Mouse (Mus musculus) liver, embryonic 15.5 days (tissue): Measurements from ENCODE around the gene Gm49321. TPM values are rescaled to one million over a fixed set of nuclear protein-coding genes. Genes with fewer than 3 reads are reported as not detected.

ENCODE experiments used
- ATAC-seq: fragments of 200-750 bp; cut with Nextera tagmentation; 2 replicates; pipeline ENCODE4 v1.8.0; 2017; ENCODE audit warnings: moderate number of reproducible peaks, mild to moderate bottlenecking, moderate library complexity; ENCODE audit not compliant: insufficient read depth
- H3K27ac ChIP-seq: fragments of 300-500 bp; sonication (generic); replicated peaks from 2 replicates; pipeline ENCODE4 v1.5.1; 2015; ENCODE audit warnings: mild to moderate bottlenecking, inconsistent platforms
- H3K27me3 ChIP-seq: fragments of 300-500 bp; sonication (generic); 2 replicates; pipeline ENCODE4 v1.6.1; 2015; ENCODE audit warnings: mild to moderate bottlenecking, inconsistent platforms
- H3K36me3 ChIP-seq: fragments of 300-500 bp; sonication (generic); replicated peaks from 2 replicates; pipeline ENCODE4 v1.6.1; 2015; ENCODE audit warnings: moderate library complexity, mild to moderate bottlenecking, inconsistent platforms
- H3K4me1 ChIP-seq: fragments of 300-500 bp; sonication (generic); replicated peaks from 2 replicates; pipeline ENCODE4 v1.6.1; 2015; ENCODE audit warnings: inconsistent platforms
- H3K4me2 ChIP-seq: fragments of 300-500 bp; sonication (generic); 2 replicates; pipeline ENCODE4 v1.6.1; 2015; ENCODE audit warnings: moderate library complexity, mild to moderate bottlenecking, inconsistent platforms
- H3K4me3 ChIP-seq: fragments of 300-500 bp; sonication (generic); replicated peaks from 2 replicates; pipeline ENCODE4 v1.5.1; 2015; ENCODE audit warnings: mild to moderate bottlenecking, inconsistent platforms
- H3K9ac ChIP-seq: fragments of 300-500 bp; sonication (generic); 2 replicates; pipeline ENCODE4 v1.6.1; 2015; ENCODE audit warnings: moderate library complexity, mild to moderate bottlenecking, inconsistent platforms
- H3K9me3 ChIP-seq: fragments of 300-500 bp; sonication (generic); replicated peaks from 2 replicates; pipeline ENCODE4 v1.6.1; 2016; ENCODE audit warnings: inconsistent platforms
- WGBS: fragments of 180-500 bp; shearing (Covaris S2); methylation state at CpG from one replicate; pipeline ENCODE4 v1.1.7; 2015; ENCODE audit warnings: mixed read lengths; ENCODE audit not compliant: insufficient replicate concordance; 5-methylcytosine and 5-hydroxymethylcytosine counted together
- polyA plus RNA-seq: library from polyadenylated mRNA; unstranded; fragments of >200 nt; fragmentation: Nextera tagmentation; extraction: Ambion mirVana; gene quantifications from 2 replicates; pipeline ENCODE4 v1.2.1, GENCODE M21; 2015

Gene Gm49321
- 2.9 and 3.7 TPM in 2 replicates for polyA plus RNA-seq

- no peak for ATAC-seq
- H3K36me3 ChIP-seq, result peaks cover 47% of the 10 kb centered on the region
- no peak within 1 kb of the TSS for H3K9ac ChIP-seq
Measured at GRCm38 (mm10) chr12:73937353-73937752, at the start of gene Gm49321. TSS of gene Gm49321 (plus strand) at chr12:73937653.

GRCm38 (mm10) chr12:73888003-73888783 lies 49.3 kb upstream of the Gm49321 start:
- H3K36me3 ChIP-seq, result no peaks in the 10 kb centered on the region
- H3K27me3 ChIP-seq, result no peaks in the 10 kb centered on the region
- peaks cover 7% of the 10 kb centered on the region; the same call in 1 of the 2 replicates for H3K4me1 ChIP-seq
- no peak overlapping the region for H3K27ac ChIP-seq
- WGBS, result 67% methylated on average over 8 of the region's 8 CpGs
- no peak overlapping the region for H3K4me3 ChIP-seq
- H3K9me3 ChIP-seq, result no peaks in the 10 kb centered on the region
- no peak for ATAC-seq
- H3K4me2 ChIP-seq, result no peak overlapping the region
- no peak overlapping the region for H3K9ac ChIP-seq

More at GRCm38 (mm10) chr12:73937353-73937752, at the start of gene Gm49321:
- WGBS, result 73% methylated on average over 1 of the region's 1 CpGs
- Histone ChIP-seq H3K4me2 (no peak within 1 kb of the TSS), H3K4me3 (no peak within 1 kb of the TSS), H3K9me3 (no peaks in the 10 kb centered on the region), H3K4me1 (no peaks in the 10 kb centered on the region), H3K27ac (no peak within 1 kb of the TSS), H3K27me3 (no peaks in the 10 kb centered on the region)

- H3K4me1 ChIP-seq, result peaks cover 4% of the 10 kb centered on the region; the same call in 1 of the 2 replicates
- H3K9ac ChIP-seq, result no peak overlapping the region
- no peaks in the 10 kb centered on the region for H3K27me3 ChIP-seq
- 29% methylated on average over 1 of the region's 1 CpGs for WGBS
- H3K4me2 ChIP-seq, result no peak overlapping the region
- H3K4me3 ChIP-seq, result no peak overlapping the region
- H3K36me3 ChIP-seq, result no peaks in the 10 kb centered on the region
- H3K9me3 ChIP-seq, result no peaks in the 10 kb centered on the region
- H3K27ac ChIP-seq, result no peak overlapping the region
- ATAC-seq, result no peak
Measured at GRCm38 (mm10) chr12:73889571-73889970, 47.9 kb upstream of the Gm49321 start.

GRCm38 (mm10) chr12:73890086-73890485 lies 47.4 kb upstream of the Gm49321 start:
- Histone ChIP-seq H3K9ac (no peak overlapping the region), H3K4me1 (peaks cover 4% of the 10 kb centered on the region; the same call in 1 of the 2 replicates), H3K4me2 (no peak overlapping the region), H3K4me3 (no peak overlapping the region), H3K9me3 (no peaks in the 10 kb centered on the region), H3K27ac (no peak overlapping the region), H3K36me3 (no peaks in the 10 kb centered on the region), H3K27me3 (no peaks in the 10 kb centered on the region)
- WGBS, result 63% methylated on average over 3 of the region's 3 CpGs
- no peak for ATAC-seq

GRCm38 (mm10) chr12:73892616-73893015 lies 44.8 kb upstream of the Gm49321 start:
- H3K4me2 ChIP-seq, result no peak overlapping the region
- no peaks in the 10 kb centered on the region for H3K4me1 ChIP-seq
- 57% methylated on average over 3 of the region's 3 CpGs for WGBS
- no peak overlapping the region for H3K4me3 ChIP-seq
- H3K27me3 ChIP-seq, result no peaks in the 10 kb centered on the region
- H3K36me3 ChIP-seq, result no peaks in the 10 kb centered on the region
- no peak overlapping the region for H3K9ac ChIP-seq
- ATAC-seq, result no peak
- no peak overlapping the region for H3K27ac ChIP-seq
- H3K9me3 ChIP-seq, result no peaks in the 10 kb centered on the region

- H3K9me3 ChIP-seq, result no peaks in the 10 kb centered on the region
- ATAC-seq, result no peak
- no peak overlapping the region for H3K4me2 ChIP-seq
- WGBS, result 62% methylated on average over 6 of the region's 6 CpGs
- H3K4me3 ChIP-seq, result no peak overlapping the region
- H3K4me1 ChIP-seq, result no peaks in the 10 kb centered on the region
- no peak overlapping the region for H3K9ac ChIP-seq
- no peak overlapping the region for H3K27ac ChIP-seq
- no peaks in the 10 kb centered on the region for H3K36me3 ChIP-seq
- H3K27me3 ChIP-seq, result no peaks in the 10 kb centered on the region
Measured at GRCm38 (mm10) chr12:73894838-73895237, 42.6 kb upstream of the Gm49321 start.

GRCm38 (mm10) chr12:73895674-73896073 lies 41.8 kb upstream of the Gm49321 start:
- Histone ChIP-seq H3K27ac (no peak overlapping the region), H3K36me3 (no peaks in the 10 kb centered on the region), H3K27me3 (no peaks in the 10 kb centered on the region), H3K9me3 (no peaks in the 10 kb centered on the region), H3K9ac (no peak overlapping the region), H3K4me1 (no peaks in the 10 kb centered on the region), H3K4me2 (no peak overlapping the region), H3K4me3 (no peak overlapping the region)
- WGBS, result 67% methylated on average over 2 of the region's 2 CpGs
- ATAC-seq, result no peak

GRCm38 (mm10) chr12:73896471-73896870 lies 41.0 kb upstream of the Gm49321 start:
- no peaks in the 10 kb centered on the region for H3K27me3 ChIP-seq

GRCm38 (mm10) chr12:73898281-73898680 lies 39.2 kb upstream of the Gm49321 start:
- H3K27ac ChIP-seq, result no peak overlapping the region

More at GRCm38 (mm10) chr12:73896471-73896870, 41.0 kb upstream of the Gm49321 start:
- Histone ChIP-seq H3K9me3 (no peaks in the 10 kb centered on the region), H3K27ac (no peak overlapping the region), H3K4me3 (no peak overlapping the region), H3K9ac (no peak overlapping the region), H3K4me2 (no peak overlapping the region), H3K36me3 (no peaks in the 10 kb centered on the region), H3K4me1 (no peaks in the 10 kb centered on the region)
- 62% methylated on average over 3 of the region's 3 CpGs for WGBS
- no peak for ATAC-seq

GRCm38 (mm10) chr12:73904133-73904934 lies 33.1 kb upstream of the Gm49321 start:
- Histone ChIP-seq H3K9me3 (no peaks in the 10 kb centered on the region), H3K27ac (no peak overlapping the region), H3K4me3 (no peak overlapping the region), H3K27me3 (no peaks in the 10 kb centered on the region), H3K9ac (no peak overlapping the region), H3K4me1 (peaks cover 12% of the 10 kb centered on the region), H3K36me3 (no peaks in the 10 kb centered on the region), H3K4me2 (no peak overlapping the region)
- WGBS, result 47% methylated on average over 5 of the region's 5 CpGs
- ATAC-seq, result no peak

More at GRCm38 (mm10) chr12:73898281-73898680, 39.2 kb upstream of the Gm49321 start:
- ATAC-seq, result no peak
- Histone ChIP-seq H3K4me1 (no peaks in the 10 kb centered on the region), H3K4me2 (no peak overlapping the region), H3K27me3 (no peaks in the 10 kb centered on the region), H3K9me3 (no peaks in the 10 kb centered on the region), H3K36me3 (no peaks in the 10 kb centered on the region), H3K4me3 (no peak overlapping the region), H3K9ac (no peak overlapping the region)
- 38% methylated on average over 2 of the region's 2 CpGs for WGBS

- H3K9me3 ChIP-seq, result no peaks in the 10 kb centered on the region
- no peak overlapping the region for H3K9ac ChIP-seq
- H3K4me1 ChIP-seq, result peaks cover 14% of the 10 kb centered on the region
- H3K27ac ChIP-seq, result no peak overlapping the region
- no peaks in the 10 kb centered on the region for H3K27me3 ChIP-seq
- no peaks in the 10 kb centered on the region for H3K36me3 ChIP-seq
- no peak for ATAC-seq
- no peak overlapping the region for H3K4me3 ChIP-seq
- WGBS, result 44% methylated on average over 2 of the region's 2 CpGs
- no peak overlapping the region for H3K4me2 ChIP-seq
Measured at GRCm38 (mm10) chr12:73905041-73905440, 32.4 kb upstream of the Gm49321 start.
